Mouse (Mus musculus) midbrain, embryonic 12.5 days (tissue): ENCODE measurements at regions not wholly inside any gene's neighbourhood (a gene's known extent, or its start where the extent isn't known, plus 50 kb on each side); places are given as distances from the start of the nearest gene placed in this dataset.
A peak's percentile ranks its signal among the peaks of the same experiment; 100 is the strongest.

ENCODE experiments used
- ATAC-seq: fragments of 200-750 bp; cut with Nextera tagmentation; 2 replicates; pipeline ENCODE4 v1.8.0; 2017; ENCODE audit warnings: low read depth, moderate TSS enrichment, moderate library complexity; ENCODE audit not compliant: low FRiP score
- H3K27ac ChIP-seq: fragments of 300-500 bp; sonication (generic); replicated peaks from 2 replicates; pipeline ENCODE4 v1.5.1; 2016; ENCODE audit warnings: mild to moderate bottlenecking
- H3K27me3 ChIP-seq: fragments of 300-500 bp; sonication (generic); 2 replicates; pipeline ENCODE4 v1.6.1; 2016; ENCODE audit warnings: mild to moderate bottlenecking
- H3K36me3 ChIP-seq: fragments of 300-500 bp; sonication (generic); 2 replicates; pipeline ENCODE4 v1.6.1; 2016
- H3K4me1 ChIP-seq: fragments of 300-500 bp; sonication (generic); 2 replicates; pipeline ENCODE4 v1.6.1; 2016
- H3K4me2 ChIP-seq: fragments of 300-500 bp; sonication (generic); replicated peaks from 2 replicates; pipeline ENCODE4 v1.6.1; 2016; ENCODE audit warnings: mild to moderate bottlenecking, moderate library complexity
- H3K4me3 ChIP-seq: fragments of 300-500 bp; sonication (generic); 2 replicates; pipeline ENCODE4 v1.5.1; 2016; ENCODE audit warnings: mild to moderate bottlenecking
- H3K9ac ChIP-seq: fragments of 300-500 bp; sonication (generic); replicated peaks from 2 replicates; pipeline ENCODE4 v1.6.1; 2016; ENCODE audit warnings: mild to moderate bottlenecking, moderate library complexity
- H3K9me3 ChIP-seq: fragments of 300-500 bp; sonication (generic); 2 replicates; pipeline ENCODE4 v1.6.1; 2016; ENCODE audit warnings: mild to moderate bottlenecking
- WGBS: fragments of 180-500 bp; shearing (Covaris S2); methylation state at CpG from one replicate; pipeline ENCODE4 v1.1.7; 2016; 5-methylcytosine and 5-hydroxymethylcytosine counted together

DNA sequence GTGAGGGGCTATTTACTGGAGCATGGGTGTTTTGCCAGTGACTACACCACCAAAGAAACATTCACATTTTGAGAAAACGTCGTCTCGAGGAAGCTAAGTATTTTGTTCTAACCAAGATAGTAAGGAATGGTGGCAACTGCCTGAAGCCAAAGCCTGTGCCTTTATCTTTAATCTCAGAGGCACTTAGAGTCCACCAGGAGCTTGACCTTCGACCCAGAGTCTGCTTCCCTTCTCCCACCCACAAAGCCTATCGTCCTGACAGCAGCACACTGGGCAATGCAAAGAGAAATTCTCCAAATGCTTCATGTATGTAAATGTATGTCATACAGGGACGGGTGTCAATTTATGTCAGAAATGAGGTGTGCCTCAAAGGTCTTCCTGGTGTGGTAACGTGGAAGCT lies 437.2 kb upstream of the Mgmt start:
- H3K36me3 ChIP-seq = no peaks in the 10 kb centered on the region
- H3K9me3 ChIP-seq = no peaks in the 10 kb centered on the region
- H3K9ac ChIP-seq = no peak overlapping the region
- ATAC-seq = no peak
- no peak overlapping the region for H3K4me2 ChIP-seq
- H3K4me3 ChIP-seq = no peak overlapping the region
- H3K27me3 ChIP-seq = peaks cover 7% of the 10 kb centered on the region; the same call in 1 of the 2 replicates
- whole genome bisulfite sequencing = 61% methylated on average over 7 of the region's 7 CpGs
- no peaks in the 10 kb centered on the region for H3K4me1 ChIP-seq
- H3K27ac ChIP-seq = no peak overlapping the region

DNA sequence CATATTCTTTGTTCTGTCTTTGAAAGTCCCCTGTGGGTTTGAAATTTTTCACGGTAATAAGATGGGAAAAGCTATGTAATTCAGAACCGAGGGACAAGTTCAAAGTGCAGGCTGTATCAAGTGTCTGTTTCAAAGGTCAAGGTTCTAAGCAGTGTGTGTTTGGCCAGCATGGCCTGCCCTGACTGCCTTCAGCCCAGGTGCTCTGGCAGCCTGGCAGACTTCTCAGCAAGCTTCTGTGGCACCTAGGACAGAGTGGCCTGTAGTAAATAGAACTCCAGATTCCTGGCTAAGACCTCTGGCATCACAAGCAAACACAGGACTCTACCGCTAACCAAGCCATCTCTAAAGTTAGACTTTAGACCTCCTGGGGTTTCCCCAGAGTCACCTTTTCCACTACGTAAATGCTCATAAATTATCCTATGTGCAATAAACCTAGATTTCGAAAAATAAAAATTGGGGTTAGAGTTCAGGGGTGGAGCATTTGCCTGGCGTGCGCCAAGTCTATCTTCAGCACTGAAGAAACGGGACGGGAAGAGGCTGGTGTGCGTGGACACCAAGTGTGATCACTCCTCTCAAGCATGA lies 436.5 kb upstream of the Mgmt start:
- H3K27me3 ChIP-seq = peaks cover 7% of the 10 kb centered on the region; the same call in 1 of the 2 replicates
- H3K9ac ChIP-seq = no peak overlapping the region
- H3K9me3 ChIP-seq = no peaks in the 10 kb centered on the region
- H3K36me3 ChIP-seq = no peaks in the 10 kb centered on the region
- no peak overlapping the region for H3K4me3 ChIP-seq
- no peaks in the 10 kb centered on the region for H3K4me1 ChIP-seq
- no peak for ATAC-seq
- H3K4me2 ChIP-seq = no peak overlapping the region
- H3K27ac ChIP-seq = no peak overlapping the region
- 89% methylated on average over 10 of the region's 10 CpGs for WGBS

DNA sequence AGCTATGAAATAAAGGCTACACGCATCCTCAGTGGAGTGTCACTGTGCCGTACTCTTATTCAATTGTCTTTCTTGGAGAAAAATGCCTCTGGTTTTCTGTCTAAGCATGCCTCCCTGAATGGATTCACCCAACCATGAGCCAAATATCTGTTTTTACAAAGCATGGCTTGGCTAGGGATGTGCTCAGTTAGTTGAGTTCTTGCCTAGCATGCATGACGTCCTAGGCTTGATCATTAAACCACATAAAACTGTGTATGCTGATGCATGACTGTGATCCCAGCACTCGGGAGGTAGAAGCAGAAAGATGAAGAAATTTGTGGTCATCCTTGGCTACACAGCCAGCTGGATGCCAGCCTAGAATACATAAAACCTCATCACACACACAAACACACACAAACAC lies 417.3 kb upstream of the Mgmt start:
- Histone ChIP-seq H3K4me3 (no peak overlapping the region), H3K27ac (no peak overlapping the region), H3K36me3 (no peaks in the 10 kb centered on the region), H3K9ac (no peak overlapping the region), H3K9me3 (no peaks in the 10 kb centered on the region), H3K4me2 (no peak overlapping the region), H3K4me1 (no peaks in the 10 kb centered on the region), H3K27me3 (peaks cover 36% of the 10 kb centered on the region)
- WGBS = 81% methylated on average over 4 of the region's 4 CpGs
- no peak for ATAC-seq

DNA sequence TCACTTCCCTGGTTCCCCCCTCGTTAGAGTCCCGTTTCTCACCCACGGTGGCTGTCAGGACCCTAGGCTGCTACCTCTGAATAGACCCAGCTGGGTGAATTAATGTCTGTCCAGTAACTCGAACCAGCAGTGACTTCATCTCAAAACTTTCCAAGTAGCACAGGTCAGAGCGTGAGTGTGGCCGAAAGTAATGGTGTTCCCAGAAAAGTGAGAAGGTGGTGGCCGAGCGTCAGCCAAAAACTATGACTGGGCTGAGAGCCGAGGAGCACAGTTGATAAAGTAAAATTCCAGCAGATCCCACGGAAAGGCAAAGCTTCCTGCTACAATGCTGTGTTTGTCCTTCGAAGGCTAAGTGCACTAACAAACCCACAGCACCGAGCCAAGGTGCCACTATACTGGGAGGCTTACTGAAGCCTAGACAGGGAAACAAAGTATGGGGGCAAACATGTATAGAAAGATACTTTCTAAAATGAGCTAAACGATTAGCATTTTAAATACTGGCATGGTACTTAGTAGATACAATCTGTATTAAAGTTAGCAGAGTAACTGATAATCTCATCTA lies 413.7 kb upstream of the Mgmt start:
- Histone ChIP-seq H3K27me3 (peaks cover 62% of the 10 kb centered on the region), H3K9me3 (no peaks in the 10 kb centered on the region), H3K27ac (no peak overlapping the region), H3K36me3 (no peaks in the 10 kb centered on the region), H3K4me3 (no peak overlapping the region), H3K4me1 (peaks cover 7% of the 10 kb centered on the region), H3K4me2 (no peak overlapping the region), H3K9ac (no peak overlapping the region)
- ATAC-seq = no peak
- 65% methylated on average over 13 of the region's 13 CpGs for WGBS

DNA sequence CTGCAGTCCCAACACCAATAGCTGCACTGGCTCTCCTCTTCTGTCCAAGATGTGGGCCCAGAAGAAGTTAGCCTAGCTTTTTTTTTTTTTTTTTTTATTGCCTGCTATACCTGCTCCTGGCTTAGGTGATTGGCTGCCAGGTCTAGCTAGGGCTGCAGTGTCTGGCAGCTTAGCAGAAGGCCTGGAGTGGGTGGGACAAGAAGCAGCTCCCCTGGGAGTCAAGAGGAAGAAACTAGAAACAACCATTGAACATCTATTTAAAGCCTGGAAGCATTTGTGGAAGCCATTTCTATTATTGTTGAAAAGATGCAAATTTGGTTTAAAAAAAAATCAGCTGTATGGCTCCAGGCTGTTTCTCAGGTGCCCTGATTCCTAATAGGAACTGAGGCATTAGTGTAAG lies 411.2 kb upstream of the Mgmt start:
- Histone ChIP-seq H3K27me3 (peaks cover 64% of the 10 kb centered on the region), H3K9ac (no peak overlapping the region), H3K36me3 (no peaks in the 10 kb centered on the region), H3K4me2 (no peak overlapping the region), H3K4me1 (peaks cover 12% of the 10 kb centered on the region), H3K4me3 (no peak overlapping the region), H3K27ac (no peak overlapping the region), H3K9me3 (no peaks in the 10 kb centered on the region)
- ATAC-seq = no peak

DNA sequence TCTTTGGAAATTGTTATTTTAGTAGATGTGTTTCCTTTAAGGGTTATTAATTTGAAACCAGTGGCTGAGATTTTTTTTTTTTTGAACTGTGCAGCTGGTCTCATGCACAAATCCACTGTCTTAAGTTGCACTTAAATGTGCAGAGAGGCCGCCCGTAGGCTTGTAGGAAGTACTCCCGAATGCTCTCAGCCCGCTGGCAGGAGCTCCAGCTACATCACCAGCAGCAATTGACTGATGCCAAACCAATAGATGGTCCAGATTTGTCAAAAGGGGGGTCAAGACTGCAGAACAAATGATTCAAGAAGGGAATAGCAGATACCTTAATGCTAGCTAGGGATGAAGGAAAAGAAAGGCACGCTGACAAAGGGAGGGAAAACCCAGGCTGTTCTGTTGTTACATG lies 406.9 kb upstream of the Mgmt start:
- H3K9me3 ChIP-seq = no peaks in the 10 kb centered on the region
- peaks cover 57% of the 10 kb centered on the region for H3K27me3 ChIP-seq
- no peak for ATAC-seq
- H3K9ac ChIP-seq = no peak overlapping the region
- 52% methylated on average over 5 of the region's 5 CpGs for WGBS
- H3K27ac ChIP-seq = no peak overlapping the region
- H3K4me1 ChIP-seq = peaks cover 28% of the 10 kb centered on the region
- H3K36me3 ChIP-seq = no peaks in the 10 kb centered on the region
- H3K4me3 ChIP-seq = no peak overlapping the region
- H3K4me2 ChIP-seq = no peak overlapping the region

DNA sequence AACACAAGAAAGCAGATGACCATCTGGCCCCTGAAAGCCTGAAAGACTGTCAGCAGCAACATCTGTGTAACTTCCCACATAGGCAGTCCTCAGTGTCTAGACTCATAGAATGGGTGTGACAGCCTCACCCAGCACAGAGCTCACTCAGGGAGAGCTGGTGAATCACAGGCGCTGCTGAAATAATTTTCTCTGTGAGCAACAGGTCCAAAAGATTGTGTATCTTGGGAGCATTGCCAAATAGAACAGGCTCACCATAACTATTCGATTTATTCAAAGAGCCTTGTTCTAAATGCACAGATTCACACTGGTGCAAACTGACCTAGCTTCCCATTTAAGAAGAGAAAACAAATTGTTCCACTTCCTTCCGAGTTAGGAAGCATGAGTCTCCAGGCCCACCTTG lies 399.6 kb upstream of the Mgmt start:
- H3K36me3 ChIP-seq = no peaks in the 10 kb centered on the region
- H3K4me2 ChIP-seq = no peak overlapping the region
- H3K27ac ChIP-seq = no peak overlapping the region
- no peak overlapping the region for H3K9ac ChIP-seq
- no peaks in the 10 kb centered on the region for H3K9me3 ChIP-seq
- no peak for ATAC-seq
- no peak overlapping the region for H3K4me3 ChIP-seq
- H3K4me1 ChIP-seq = peaks cover 45% of the 10 kb centered on the region
- WGBS = 76% methylated on average over 3 of the region's 3 CpGs
- peaks cover 80% of the 10 kb centered on the region for H3K27me3 ChIP-seq

DNA sequence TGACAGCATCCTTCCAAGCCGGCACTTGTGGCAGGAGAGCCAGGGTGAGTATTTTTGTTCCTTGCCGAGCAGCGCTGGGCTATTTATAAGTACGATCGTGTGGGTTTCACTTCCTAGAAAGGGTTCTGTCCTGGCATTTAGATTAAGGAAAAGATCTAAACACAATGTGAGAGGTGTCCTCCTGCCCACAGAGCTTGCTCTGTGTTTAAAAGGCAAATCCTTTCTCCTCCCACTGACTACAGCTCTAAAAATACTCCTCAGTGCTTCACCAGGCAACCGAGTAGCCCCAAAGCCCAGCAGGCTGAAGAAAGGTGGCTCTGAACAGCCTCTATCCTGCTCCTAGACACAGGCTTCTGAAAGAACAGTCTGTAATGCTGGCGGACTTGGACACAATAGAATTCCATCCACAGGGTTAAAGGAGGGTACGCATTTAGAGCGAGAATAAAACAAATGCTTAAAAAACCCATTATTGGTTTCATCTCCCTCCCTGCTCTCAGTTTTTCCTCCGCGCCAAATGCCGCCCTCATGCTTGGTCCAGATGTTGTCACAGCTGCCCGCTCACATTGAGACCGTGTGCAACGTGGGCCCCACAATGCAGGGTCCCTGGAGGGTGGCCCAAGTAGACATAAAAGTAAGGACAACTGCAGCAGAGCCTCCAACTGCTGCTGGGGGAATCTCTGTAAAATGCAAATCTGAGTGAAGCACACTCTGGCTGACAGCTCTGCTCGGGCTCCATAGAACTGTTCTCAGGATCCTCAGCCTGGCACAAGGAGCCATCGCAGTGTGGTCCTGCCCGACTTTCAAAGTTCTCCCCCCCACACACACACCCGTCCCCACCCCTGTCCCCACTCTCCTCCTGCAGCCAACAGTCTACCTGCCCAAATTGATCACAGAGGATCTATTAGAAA lies 397.8 kb upstream of the Mgmt start:
- H3K4me3 ChIP-seq = no peak overlapping the region
- H3K4me1 ChIP-seq = peaks cover 48% of the 10 kb centered on the region
- peak overlapping the region; percentile 52; the same call in 1 of the 2 replicates for H3K27ac ChIP-seq
- no peaks in the 10 kb centered on the region for H3K9me3 ChIP-seq
- H3K4me2 ChIP-seq = peak overlapping the region; percentile 41
- 18% methylated on average over 19 of the region's 19 CpGs for WGBS
- no peaks in the 10 kb centered on the region for H3K36me3 ChIP-seq
- H3K9ac ChIP-seq = 0 out of 2 replicates have a peak overlapping the region, but pooled peaks have one; percentile 3
- no peak for ATAC-seq
- peaks cover 83% of the 10 kb centered on the region for H3K27me3 ChIP-seq

DNA sequence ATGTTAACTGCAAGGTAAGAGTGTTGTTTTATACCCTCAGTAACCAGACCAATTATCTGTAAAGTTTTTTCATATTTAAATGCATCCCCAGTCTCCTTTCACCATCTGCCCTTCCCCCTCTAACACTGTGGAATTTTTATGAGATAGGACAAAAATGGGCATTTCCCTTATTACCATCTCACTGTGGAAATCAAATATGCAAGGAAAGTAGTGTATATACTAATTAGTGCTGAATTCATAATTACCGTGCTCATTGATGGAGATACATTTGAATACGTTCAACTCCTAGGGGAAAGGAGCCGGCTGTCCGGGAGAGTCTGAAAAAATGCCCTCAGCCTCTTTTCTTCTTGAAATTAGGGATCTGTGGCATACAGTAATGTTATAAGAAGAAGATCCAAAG lies 394.4 kb upstream of the Mgmt start:
- no peak overlapping the region for H3K4me2 ChIP-seq
- peaks cover 51% of the 10 kb centered on the region for H3K4me1 ChIP-seq
- no peak overlapping the region for H3K27ac ChIP-seq
- H3K36me3 ChIP-seq = no peaks in the 10 kb centered on the region
- no peak overlapping the region for H3K9ac ChIP-seq
- H3K9me3 ChIP-seq = no peaks in the 10 kb centered on the region
- WGBS = 40% methylated on average over 4 of the region's 4 CpGs
- no peak overlapping the region for H3K4me3 ChIP-seq
- H3K27me3 ChIP-seq = peaks cover 88% of the 10 kb centered on the region
- ATAC-seq = peak; percentile 27; the same call in 1 of the 2 replicates

DNA sequence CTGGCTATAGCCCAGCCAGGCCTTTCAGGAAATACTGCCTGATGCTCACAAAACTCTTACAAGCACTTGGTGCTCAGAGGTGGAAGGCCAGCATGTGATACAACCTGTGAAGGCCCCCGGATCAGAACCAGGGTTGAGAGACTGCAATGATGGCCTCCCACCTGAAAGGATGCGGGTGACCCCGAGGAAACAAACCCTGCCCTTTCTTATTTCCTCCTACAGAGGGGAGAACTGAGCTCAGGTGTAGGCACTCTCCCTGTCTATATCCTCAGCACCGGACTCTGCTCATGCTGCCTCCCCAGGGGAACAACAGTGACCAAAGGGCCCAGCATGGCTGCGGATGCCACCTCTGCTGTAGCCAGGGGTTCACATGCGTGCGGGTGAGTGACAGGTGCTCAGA lies 393.3 kb upstream of the Mgmt start:
- Histone ChIP-seq H3K9me3 (no peaks in the 10 kb centered on the region), H3K9ac (no peak overlapping the region), H3K27me3 (peaks cover 81% of the 10 kb centered on the region), H3K27ac (no peak overlapping the region), H3K4me2 (no peak overlapping the region), H3K4me3 (no peak overlapping the region), H3K36me3 (no peaks in the 10 kb centered on the region), H3K4me1 (peaks cover 48% of the 10 kb centered on the region)
- no peak for ATAC-seq
- 87% methylated on average over 7 of the region's 7 CpGs for WGBS

DNA sequence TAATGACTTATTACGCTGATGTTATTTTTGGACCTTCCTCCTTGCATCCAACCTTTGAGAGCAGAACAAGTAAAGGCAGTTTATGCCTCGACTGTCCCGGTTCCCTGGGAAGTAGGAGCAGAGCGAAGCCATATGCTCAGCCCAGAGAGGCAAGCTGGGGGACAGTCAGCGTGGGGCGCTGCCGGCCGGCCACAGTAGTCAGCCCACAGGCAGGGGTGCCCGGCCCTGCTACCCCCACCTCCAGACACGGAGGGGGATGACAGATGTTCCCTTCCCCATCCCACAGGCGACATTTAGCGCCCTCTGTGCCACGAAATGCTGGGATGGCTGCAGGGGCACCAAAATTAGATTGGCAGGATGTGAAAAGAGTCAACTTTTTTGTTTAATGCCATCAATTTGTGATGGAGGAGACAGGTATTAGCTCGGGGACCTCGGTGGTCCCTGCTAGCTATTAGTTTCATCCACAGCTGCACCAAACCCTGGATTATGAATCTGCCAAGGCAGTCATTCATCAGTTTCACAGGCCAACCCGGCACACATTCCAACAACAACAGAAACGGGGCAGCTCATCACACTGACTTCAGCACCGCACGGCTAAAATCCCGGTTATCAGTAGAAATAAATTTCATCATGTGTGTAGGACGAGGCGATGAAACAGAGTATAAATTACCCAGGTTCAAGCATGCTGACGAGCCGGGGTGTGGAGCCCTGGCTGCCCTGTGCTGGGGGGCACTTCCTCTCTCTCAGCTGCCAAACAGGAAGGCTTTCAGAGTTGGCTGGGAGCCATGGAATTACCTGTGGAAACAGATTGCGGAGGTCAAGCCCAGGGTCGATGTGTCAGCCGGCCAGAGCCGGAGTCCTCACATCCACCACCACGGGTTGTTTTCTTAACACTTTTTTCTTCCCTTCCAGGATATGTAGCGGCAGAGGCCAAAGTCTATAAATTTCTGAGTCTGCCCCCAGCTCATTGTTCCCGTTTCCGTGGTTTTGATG lies 392.3 kb upstream of the Mgmt start:
- WGBS = 64% methylated on average over 32 of the region's 32 CpGs
- H3K27ac ChIP-seq = no peak overlapping the region
- H3K4me2 ChIP-seq = no peak overlapping the region
- H3K27me3 ChIP-seq = peaks cover 73% of the 10 kb centered on the region
- peaks cover 37% of the 10 kb centered on the region for H3K4me1 ChIP-seq
- H3K4me3 ChIP-seq = no peak overlapping the region
- no peaks in the 10 kb centered on the region for H3K36me3 ChIP-seq
- no peak for ATAC-seq
- no peaks in the 10 kb centered on the region for H3K9me3 ChIP-seq
- H3K9ac ChIP-seq = no peak overlapping the region
